Mouse (Mus musculus): ENCODE measurements at regions not wholly inside any gene's neighbourhood (a gene's known extent, or its start where the extent isn't known, plus 50 kb on each side); places are given as distances from the start of the nearest gene placed in this dataset.

DNA sequence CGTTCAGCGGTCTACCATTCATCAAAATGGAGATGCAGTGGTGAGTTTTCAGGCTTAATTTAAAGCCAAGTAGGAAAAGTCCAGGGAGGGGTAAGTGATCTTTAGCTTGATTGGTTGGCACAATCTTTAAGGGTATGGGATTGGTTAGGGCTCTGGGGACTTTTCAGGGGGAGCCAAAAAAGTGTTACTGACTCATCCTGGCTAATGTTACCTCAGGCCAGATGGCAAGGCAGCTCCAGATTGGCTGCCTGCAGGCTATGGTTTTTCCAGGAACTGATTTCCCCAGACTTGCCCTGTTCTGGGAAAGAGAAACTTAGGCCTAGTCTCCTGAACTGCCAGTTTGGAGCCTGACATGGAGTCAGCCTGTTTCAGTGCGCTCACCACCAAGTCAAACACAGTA is 539.6 kb upstream of the Lmcd1 start:
- TF ChIP-seq CTCF (IDR thresholded peaks at IDR 0.05; ENCODE audit: low read depth), result no peak
- no peak for TF ChIP-seq EP300 (optimal IDR thresholded peaks at IDR 0.05)

All from stomach, postnatal 0 days (tissue).